Mouse (Mus musculus) layer of hippocampus, adult 2 months (tissue): ENCODE measurements around the gene Ddn. TPM values are rescaled to one million over a fixed set of nuclear protein-coding genes. Genes with fewer than 3 reads are reported as not detected.
A peak's percentile ranks its signal among the peaks of the same experiment; 100 is the strongest.

Source experiments
- DNase-seq, 2 experiments: peaks; one replicate each; pipeline ENCODE4 v3.0.0; 2022; ENCODE audit warnings: low spot score in 2 of 2
- H3K27ac ChIP-seq: fragments of 200-600 bp; 2 replicates; pipeline ENCODE4 v1.8.1; 2022
- H3K4me3 ChIP-seq: fragments of 200-600 bp; 2 replicates; pipeline ENCODE4 v1.8.1; 2022; ENCODE audit warnings: mild to moderate bottlenecking
- CTCF ChIP-seq: fragments of 200-600 bp; conservative IDR thresholded peaks from 2 replicates; pipeline ENCODE4 v1.8.1; 2022; ENCODE audit warnings: antibody characterized with exemption, mild to moderate bottlenecking, moderate library complexity
- total RNA-seq, 2 experiments: library from RNA; stranded (reverse); gene quantifications; 2 replicates each; pipeline ENCODE4 v1.2.3; 2021

Ddn gene
- total RNA-seq, 2 experiments from 2014 or later = 1,636 to 1,683 TPM

DNA sequence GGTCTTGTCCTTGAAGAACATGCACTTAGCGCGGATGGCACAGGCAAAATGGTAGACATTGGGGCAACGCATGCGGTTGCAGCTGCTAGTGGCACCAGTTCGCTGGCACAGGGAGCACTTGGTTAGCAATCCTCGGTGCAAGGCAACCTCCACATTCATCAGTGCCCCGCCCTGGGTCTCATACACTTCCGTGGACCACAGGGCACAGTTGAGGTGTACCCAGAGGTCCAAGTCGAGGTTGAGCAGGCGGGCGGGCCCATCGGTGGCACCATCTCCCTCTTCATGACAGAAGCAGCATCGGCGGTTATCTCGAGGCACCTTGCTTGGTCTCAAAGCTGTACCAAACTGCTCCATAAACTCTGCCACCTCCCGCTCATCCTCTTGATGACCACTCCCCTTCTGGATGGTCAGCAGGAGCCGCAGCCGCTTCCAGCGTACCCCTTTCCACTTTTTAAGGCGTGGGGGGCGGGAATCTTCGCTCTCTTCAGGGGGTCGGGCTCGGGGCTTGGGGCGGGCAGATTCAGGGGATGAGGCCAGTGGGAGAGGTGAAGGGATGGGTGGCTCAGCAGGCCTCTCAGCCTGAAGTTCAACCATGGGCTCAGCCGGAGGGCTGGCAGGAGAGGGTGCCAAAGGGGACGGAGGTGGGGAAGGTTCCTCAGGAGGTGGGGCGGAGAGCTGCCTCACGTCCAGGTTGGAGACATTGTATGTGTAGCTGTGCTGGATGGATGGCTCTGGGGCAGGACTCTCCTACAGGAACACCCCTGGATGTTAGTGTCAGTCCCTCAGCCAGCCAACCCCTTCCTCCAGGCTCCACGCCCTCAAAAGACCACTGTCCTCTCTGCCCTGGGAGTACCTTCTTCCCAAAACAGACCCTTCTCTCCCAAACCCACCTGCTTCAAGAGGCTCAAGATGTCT, 30.6 kb upstream of the Ddn start:
- H3K4me3 ChIP-seq = no peak overlapping the region
- no peak for DNase-seq
- no peak for TF ChIP-seq CTCF
- H3K27ac ChIP-seq = no peak overlapping the region

DNA sequence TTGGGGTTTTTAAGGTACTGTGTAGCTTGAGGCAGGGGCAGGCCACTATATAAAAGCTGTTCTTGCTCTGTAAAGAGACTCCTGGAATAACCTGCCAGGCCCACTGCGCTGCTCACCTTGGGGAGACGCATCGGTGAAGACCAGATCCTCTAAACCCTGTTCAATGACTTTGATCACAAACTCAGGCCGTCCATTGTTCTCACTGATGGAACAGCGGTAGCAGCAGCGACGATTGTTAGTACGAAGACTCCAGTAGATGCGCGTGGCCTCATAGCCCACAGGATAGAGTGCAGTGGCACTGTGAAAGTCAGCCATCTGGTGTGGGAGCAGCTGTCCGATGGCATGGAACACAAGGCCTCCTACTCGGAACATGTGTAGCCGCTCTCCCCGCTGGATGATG, 29.9 kb upstream of the Ddn start:
- H3K27ac ChIP-seq = no peak overlapping the region
- H3K4me3 ChIP-seq = no peak overlapping the region
- DNase-seq = no peak
- no peak for TF ChIP-seq CTCF

DNA sequence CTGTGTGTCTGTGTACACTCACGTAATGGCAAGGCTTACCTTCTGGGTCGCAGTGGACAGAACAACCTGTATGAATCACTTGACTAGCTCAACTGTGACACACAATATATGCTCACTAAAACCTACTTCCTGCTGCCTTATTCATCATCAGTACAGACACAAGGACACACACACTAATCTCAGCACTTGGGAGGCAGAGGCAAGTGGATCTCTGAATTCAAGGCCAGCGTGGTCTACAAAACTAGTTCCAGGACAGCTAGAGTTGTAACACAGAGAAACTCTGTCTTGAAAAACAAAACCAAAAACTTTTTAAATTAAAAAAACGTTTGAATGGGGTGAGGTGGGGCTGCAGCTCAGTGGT, 28.4 kb upstream of the Ddn start:
- TF ChIP-seq CTCF = no peak
- H3K27ac ChIP-seq = no peak overlapping the region

DNA sequence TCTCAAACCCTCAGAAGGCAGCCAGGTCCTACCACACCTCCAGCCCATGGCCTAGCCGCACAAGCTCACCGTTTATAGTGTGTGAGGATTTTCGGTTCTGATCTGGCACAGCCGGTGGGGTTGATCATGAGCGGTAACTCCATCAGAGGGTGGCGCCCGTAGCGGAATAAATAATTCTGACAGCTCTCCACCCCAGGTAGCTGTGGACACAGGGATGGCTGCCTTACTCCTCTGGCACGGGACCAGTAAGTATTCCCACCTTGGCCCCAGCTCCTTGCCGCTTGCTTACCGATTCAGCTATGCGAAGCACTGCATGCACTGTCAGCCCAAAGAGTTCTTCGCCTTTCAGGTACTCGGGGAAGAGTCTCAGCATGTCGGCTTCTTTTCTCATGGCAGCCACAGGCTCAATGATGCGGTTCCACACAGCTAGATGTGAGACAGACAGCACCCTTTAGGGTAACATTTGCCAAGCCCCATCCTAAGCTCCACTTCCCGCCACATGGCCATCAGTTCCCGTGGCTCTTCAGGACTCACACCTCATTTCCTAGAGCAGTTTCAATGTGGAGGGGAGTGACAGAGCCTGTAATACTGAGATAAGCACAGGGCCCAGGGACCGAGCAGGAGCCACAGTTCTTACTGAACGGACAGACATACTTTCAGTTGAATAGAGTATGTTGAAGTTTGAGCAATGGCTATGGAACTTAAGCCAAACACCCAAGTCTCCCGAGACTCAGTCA, 27.9 kb upstream of the Ddn start:
- no peak for TF ChIP-seq CTCF
- no peak overlapping the region for H3K4me3 ChIP-seq
- no peak for DNase-seq
- H3K27ac ChIP-seq = no peak overlapping the region

More for the DNA sequence above, 28.4 kb upstream of the Ddn start:
- H3K4me3 ChIP-seq = no peak overlapping the region
- DNase-seq = no peak

DNA sequence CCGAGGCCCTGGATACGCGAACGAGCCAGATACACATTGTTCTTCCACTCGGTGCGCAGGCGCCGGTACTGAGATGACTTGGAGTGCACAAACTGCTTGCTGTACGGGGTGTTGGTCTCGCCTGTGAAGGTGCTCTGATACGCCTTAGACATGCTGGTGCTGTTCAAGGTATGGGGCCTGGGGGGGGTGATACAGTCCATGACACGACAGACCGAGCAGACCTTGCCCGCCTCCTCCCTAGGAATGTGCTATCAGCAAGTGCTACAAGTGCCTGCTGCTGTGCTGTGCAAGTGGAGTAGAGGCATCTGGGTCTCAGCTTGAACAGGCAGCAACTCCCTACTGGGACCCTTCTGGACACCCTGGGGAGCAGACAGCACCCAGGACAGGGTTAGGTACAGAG, 26.0 kb upstream of the Ddn start:
- no peak for DNase-seq
- no peak for TF ChIP-seq CTCF
- Histone ChIP-seq H3K27ac (no peak overlapping the region), H3K4me3 (no peak overlapping the region)

DNA sequence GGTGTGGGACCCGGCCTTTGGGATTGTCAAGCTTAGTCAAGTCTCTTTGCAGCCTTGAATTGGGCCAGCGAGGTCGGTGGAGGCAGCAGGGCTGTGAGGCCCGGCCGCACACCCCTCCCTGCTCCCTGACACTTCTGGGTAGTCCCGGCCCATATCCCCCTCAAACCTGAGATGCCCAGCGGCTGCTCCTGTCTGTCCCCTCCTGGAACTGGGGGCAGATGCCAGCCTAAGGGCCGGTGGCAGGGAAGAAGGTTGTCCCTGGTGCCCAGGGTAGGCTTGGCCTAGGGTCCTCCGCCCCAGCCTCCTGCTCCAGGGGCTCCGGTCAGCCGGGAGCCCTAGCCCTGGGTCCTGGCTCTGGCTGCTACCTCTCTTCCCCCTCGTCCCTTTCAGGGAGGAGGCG, 24.8 kb upstream of the Ddn start:
- DNase-seq = no peak
- Histone ChIP-seq H3K4me3 (no peak overlapping the region), H3K27ac (0 out of 2 replicates have a peak overlapping the region, but pooled peaks have one; percentile 7)
- no peak for TF ChIP-seq CTCF

DNA sequence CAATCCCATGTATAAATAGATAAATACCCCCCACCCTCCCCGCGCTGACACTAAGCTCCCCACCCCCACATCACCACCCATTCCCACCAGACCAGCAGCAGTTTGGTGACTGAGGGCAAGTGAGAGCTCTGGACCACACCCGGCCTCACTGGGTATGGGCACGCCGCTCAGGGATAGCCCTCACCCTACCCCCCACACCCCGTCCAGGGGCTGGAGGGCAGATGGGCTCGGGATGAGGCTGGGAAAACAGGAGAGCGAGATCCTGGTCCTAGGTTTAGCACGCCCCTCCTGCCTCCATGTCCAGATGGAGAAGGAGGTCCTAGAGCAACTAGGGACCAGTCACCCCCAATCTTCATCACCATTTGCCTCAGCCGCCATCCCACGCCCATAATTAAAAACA, 24.0 kb upstream of the Ddn start:
- Histone ChIP-seq H3K27ac (0 out of 2 replicates have a peak overlapping the region, but pooled peaks have one; percentile 7), H3K4me3 (no peak overlapping the region)
- TF ChIP-seq CTCF = no peak
- DNase-seq = no peak

DNA sequence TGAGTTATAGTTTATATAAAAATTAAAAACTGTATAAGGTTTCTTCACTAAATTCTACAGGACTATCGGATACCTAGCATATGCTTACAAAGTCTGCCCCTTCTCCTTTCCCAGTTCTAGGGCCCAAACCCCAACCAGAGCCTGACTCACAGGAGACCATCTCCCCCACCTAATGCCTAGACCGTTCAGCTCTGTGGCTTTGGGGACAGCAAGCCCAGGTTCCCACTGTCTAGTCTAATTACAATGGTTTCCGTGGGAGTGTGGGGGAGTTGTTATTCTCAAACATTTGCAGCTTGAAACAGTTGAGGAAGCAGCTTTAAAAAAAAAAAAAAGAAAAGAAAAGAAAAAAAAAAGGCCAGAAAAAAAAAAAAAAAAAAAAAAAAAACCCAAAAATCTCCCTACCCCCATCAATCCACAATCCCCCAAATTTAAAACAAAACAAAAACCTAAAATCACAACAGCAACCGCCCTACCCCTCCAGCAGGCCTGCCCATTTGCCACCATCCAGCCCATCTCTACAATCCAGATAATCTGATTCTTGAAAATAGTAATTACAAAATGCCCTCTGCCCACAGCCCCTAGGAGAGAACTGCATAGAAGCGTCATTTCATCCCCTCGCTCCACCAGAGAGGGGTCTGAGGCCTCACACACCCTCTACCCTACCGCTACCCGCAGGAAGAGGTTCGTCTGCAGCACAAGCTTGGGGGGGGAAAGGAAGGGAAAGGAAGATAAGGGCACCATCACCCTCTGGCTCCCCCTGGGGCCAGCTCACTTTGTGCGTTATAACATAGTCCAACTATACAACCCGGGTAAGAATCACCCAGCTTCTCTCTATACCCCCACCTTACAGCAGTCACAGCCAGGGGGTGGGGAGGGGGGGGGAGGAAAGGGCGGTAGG, 23.1 kb upstream of the Ddn start:
- no peak for DNase-seq
- Histone ChIP-seq H3K4me3 (no peak overlapping the region; the same call in 1 of the 2 replicates), H3K27ac (peak overlapping the region; percentile 91; the same call in 1 of the 2 replicates)
- TF ChIP-seq CTCF = peak; percentile 30

DNA sequence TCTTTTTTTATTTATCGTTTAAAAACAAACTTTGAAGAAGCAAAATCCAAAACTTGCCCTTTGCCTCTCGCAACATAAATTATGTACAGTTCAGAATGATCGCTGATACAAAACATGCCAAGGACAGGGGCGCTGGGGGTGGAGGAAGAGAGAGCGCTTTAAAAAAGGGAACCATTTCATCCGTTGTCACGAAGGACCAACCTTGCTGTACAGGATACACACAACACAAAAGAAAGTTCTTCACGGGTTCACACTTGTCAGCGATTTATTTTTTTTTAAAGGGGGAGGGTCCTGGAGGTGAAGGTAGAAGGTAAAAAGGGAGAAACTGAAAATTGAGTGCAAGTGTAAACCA, 22.4 kb upstream of the Ddn start:
- Histone ChIP-seq H3K27ac (peak overlapping the region; percentile 91), H3K4me3 (peak overlapping the region; percentile 98)
- DNase-seq = no peak
- TF ChIP-seq CTCF = no peak

DNA sequence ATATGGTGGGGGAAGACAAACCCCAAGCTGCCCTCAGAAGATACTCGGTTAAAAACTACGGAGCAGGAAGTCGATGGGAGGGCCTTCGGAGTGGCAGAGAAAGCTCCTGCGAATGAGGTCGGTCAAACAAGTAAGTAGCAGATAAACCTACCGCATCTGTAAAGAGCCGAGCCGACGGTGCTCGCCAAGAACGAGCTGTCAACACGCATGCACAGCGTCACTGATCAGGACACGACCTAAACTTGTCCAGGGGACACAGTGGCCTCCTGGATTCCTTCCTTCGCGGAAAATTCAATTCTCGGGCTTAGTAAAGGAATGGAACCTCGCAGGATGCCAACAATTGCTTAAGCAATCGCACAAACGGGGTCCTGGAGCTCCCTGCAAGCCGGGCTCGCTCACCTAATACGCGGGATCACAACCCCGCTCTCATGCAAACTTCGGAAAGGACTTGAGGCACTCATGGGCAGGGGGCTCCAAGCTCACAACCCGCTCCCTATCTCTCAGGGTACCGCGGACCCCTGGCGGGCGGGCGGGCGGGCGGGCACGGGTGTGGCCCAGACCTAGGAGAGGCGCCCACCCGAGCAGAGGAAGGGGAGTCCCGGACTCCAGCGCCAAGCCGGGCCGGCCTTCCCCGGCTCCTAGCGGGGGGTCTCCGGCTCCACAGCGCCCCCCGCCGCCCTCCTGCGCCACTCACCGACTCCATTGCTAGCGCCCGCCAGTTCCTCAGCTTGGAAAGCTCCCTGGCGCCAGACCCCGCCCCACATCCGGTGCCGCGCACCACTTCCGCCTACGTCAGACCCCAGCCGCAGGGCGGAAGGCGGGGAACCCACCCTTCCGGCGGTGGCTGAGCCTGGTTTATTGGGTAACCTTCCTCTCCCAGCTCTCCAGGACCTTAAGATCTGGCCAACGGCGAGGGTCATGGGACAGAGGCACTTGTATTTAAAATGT, 21.7 kb upstream of the Ddn start, which contains the start of gene Prkag1:
Gene Prkag1, minus strand, starts transcription at position 786 of the 948 bp plus-strand sequence.
- H3K4me3 ChIP-seq = peak within 1 kb of the TSS; percentile 98
- DNase-seq = peak; percentile 96 to 97
- H3K27ac ChIP-seq = peak within 1 kb of the TSS; percentile 91
- peak; percentile 86 for TF ChIP-seq CTCF

DNA sequence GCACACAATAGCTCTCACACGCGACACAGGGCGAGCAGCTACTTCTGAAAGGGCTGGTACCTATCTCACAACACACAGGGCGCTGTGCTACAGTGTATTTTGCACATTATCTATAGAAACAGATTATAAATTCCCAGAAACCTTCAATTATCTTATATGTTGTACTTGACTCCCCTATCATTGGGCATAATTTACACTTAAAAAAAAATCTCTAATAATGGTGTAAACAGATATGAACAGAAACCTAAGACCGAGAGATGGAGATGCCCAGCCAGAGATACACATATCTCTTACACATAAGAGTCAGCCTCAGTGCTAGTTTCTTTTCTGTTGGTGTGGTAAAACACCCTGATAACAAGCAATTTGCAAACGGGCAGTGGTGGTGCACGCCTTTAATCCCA, 18.3 kb upstream of the Ddn start:
- no peak for TF ChIP-seq CTCF
- Histone ChIP-seq H3K4me3 (no peak overlapping the region), H3K27ac (no peak overlapping the region)
- no peak for DNase-seq

DNA sequence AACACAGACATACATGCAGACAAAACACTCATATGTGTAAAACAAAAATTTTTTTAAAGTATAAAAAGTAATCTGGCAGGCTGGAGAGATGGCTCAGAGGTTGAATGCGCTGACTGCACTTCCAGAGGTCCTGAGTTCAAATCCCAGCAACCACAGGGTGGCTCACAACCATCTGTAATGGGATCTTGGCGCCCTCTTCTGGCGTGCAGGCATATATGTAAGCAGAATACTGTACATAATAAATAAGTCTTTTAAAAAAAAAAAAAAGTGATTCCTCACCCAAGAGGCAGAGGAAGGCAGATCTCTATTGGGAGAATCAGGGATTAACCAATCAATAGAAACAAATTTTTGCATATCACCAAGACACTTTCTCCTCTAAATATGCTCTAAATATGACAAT, 14.1 kb upstream of the Ddn start:
- DNase-seq = no peak
- Histone ChIP-seq H3K27ac (no peak overlapping the region), H3K4me3 (no peak overlapping the region)
- TF ChIP-seq CTCF = peak; percentile 62
